Mouse (Mus musculus): ENCODE measurements around the gene Cdip1. TPM values are rescaled to one million over a fixed set of nuclear protein-coding genes. Genes with fewer than 3 reads are reported as not detected.
"Not testable (repeated sequence)": the region's sequence is repeated elsewhere in the genome, so short reads cannot be mapped to it uniquely, and the experiment has no call there.

The Cdip1 gene
- 125 TPM in 2 replicates for polyA plus RNA-seq (2014; fragmentation: Nextera tagmentation; extraction: Ambion mirVana)

DNA sequence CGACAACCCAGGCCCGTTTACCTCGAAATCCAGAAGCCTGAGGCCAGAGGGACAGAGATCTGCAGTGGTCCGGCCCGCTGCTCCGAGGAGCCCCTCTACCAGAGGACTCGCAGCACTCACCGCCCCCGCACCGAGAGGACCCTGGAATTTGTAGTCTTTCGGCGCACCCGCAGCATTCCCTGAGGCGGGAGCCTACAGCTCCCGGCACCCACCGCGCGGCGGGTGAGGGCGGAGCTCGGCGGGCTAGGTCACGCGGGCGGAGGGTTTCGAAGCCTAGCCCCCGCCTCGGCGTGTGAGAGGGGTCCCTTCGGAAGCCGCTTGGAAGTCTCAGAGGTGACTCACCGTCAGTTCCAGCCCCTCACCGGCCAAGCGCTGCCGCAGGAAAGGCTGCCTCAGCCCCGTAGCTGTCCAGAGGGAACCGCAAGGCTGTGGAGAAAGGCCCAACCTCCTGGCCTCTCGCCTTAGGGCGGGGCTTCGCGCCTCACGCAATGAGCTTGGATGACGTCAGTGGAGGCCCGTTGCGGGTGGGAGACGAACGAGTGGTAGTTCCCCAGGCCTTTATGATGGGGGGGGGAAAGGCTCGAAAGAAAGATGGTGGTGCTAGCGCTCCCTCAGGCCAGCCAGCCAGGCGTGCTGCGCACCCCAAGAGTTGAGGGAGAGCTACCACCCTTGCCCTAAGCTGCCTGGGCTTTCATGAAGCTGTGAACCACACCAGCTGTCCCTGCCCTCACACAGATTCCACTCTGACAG is at the start of gene Cdip1:
TSS of gene Cdip1 (minus strand) at position 483 of the 750 bp plus-strand sequence.
- Histone ChIP-seq H3K36me3 (ENCODE audit: control insufficient read depth, insufficient read depth, low read length) (no peaks in the 10 kb centered on the region), H3K4me2 (ENCODE audit: low read depth, low read length) (peak within 1 kb of the TSS; percentile 84), H3K27me3 (ENCODE audit: control insufficient read depth, insufficient read depth, low read length) (no peaks in the 10 kb centered on the region), H3K9ac (replicated peaks; ENCODE audit: low read depth, low read length) (peak within 1 kb of the TSS; percentile 69), H3K9me3 (ENCODE audit: control insufficient read depth, low read length) (no peaks in the 10 kb centered on the region), H3K4me1 (ENCODE audit: control insufficient read depth, insufficient read depth, low read length) (peaks cover 19% of the 10 kb centered on the region), H3K4me3 (ENCODE audit: low read depth, low read length) (peak within 1 kb of the TSS; percentile 82), H3K27ac (ENCODE audit: low read depth, low read length) (peak within 1 kb of the TSS; percentile 96)
- ATAC-seq (ENCODE audit: low read depth): peak; percentile 98
- 1% methylated on average over 51 of the region's 51 CpGs for WGBS

DNA sequence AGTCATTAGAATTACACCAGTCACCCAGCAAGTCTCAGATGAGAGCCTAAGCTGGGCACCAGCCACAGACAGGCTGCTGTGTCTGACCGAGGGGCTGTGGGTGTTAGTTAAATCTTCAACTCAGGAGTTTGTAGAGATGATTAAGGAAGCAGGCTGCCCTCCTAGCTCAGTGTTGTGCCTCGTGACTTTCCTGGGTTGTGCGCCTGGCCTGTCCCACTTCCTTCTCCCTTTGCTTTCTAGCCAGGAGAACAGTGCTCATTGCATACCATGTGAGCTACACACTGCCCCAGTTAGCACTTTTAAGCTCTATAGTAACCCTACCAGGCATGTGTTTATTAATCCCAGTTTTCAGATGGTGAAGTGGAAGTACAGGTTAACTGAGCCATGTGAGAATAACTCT is 49.5 kb upstream of the Cdip1 start:
- Histone ChIP-seq H3K27me3 (ENCODE audit: control insufficient read depth, insufficient read depth, low read length) (no peaks in the 10 kb centered on the region), H3K36me3 (ENCODE audit: control insufficient read depth, insufficient read depth, low read length) (no peaks in the 10 kb centered on the region), H3K4me3 (ENCODE audit: low read depth, low read length) (no peak overlapping the region), H3K27ac (ENCODE audit: low read depth, low read length) (no peak overlapping the region), H3K4me1 (ENCODE audit: control insufficient read depth, insufficient read depth, low read length) (no peaks in the 10 kb centered on the region), H3K9ac (replicated peaks; ENCODE audit: low read depth, low read length) (no peak overlapping the region), H3K4me2 (ENCODE audit: low read depth, low read length) (no peak overlapping the region), H3K9me3 (ENCODE audit: control insufficient read depth, low read length) (no peaks in the 10 kb centered on the region)
- no peak for ATAC-seq (ENCODE audit: low read depth)
- WGBS: 78% methylated on average over 3 of the region's 3 CpGs

DNA sequence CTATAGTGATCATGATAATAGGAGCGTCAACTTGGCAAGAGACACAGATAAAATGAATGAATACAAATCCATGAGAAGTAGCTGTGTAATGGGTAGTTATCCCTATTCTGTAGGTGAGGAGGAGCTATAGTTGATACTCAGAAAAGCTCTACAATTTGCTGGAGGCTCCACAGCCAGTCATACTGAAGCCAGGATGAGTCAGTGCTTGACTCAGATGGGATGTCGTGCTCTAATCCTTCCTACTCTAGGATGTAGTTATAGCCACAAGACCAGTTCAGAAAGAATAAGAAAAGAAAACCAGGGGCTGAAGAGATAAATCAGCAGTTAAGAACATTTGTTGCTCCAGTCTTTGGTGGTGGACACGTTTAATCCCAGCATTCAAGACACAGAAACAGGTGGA is 47.5 kb upstream of the Cdip1 start:
- Histone ChIP-seq H3K9ac (replicated peaks; ENCODE audit: low read depth, low read length) (no peak overlapping the region), H3K27me3 (ENCODE audit: control insufficient read depth, insufficient read depth, low read length) (no peaks in the 10 kb centered on the region), H3K4me2 (ENCODE audit: low read depth, low read length) (no peak overlapping the region), H3K4me1 (ENCODE audit: control insufficient read depth, insufficient read depth, low read length) (no peaks in the 10 kb centered on the region), H3K36me3 (ENCODE audit: control insufficient read depth, insufficient read depth, low read length) (no peaks in the 10 kb centered on the region), H3K27ac (ENCODE audit: low read depth, low read length) (no peak overlapping the region), H3K4me3 (ENCODE audit: low read depth, low read length) (no peak overlapping the region), H3K9me3 (ENCODE audit: control insufficient read depth, low read length) (no peaks in the 10 kb centered on the region)
- no peak for ATAC-seq (ENCODE audit: low read depth)
- WGBS: 84% methylated on average over 3 of the region's 3 CpGs

DNA sequence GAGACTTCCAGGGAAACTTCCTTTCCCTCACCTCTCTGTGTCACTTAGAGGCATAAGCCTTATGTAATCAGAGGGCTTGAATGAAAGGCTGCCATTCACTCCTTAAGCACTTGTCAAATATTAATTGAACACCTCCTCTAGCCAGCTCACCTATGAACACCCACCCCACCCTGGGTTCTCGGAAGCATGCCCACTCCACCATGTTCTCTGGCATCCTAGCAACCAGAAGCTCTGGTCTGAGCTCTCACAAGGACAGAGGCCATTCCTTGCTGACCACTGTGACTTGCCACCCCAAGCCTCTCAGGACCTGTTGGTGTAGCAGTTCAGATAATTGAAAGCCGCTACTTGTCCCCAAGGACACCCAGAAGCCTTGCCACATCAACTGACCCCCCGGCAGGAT is 45.1 kb upstream of the Cdip1 start, which contains the start of gene 4930562C15Rik:
TSS of gene 4930562C15Rik (plus strand) at position 226 of the 400 bp plus-strand sequence.
- WGBS: 89% methylated on average over 3 of the region's 3 CpGs
- no peaks in the 10 kb centered on the region for H3K4me1 ChIP-seq (ENCODE audit: control insufficient read depth, insufficient read depth, low read length)
- H3K4me2 ChIP-seq (ENCODE audit: low read depth, low read length): no peak within 1 kb of the TSS
- H3K9ac ChIP-seq (replicated peaks; ENCODE audit: low read depth, low read length): no peak within 1 kb of the TSS
- H3K4me3 ChIP-seq (ENCODE audit: low read depth, low read length): no peak within 1 kb of the TSS
- H3K27me3 ChIP-seq (ENCODE audit: control insufficient read depth, insufficient read depth, low read length): no peaks in the 10 kb centered on the region
- no peak within 1 kb of the TSS for H3K27ac ChIP-seq (ENCODE audit: low read depth, low read length)
- H3K9me3 ChIP-seq (ENCODE audit: control insufficient read depth, low read length): no peaks in the 10 kb centered on the region
- ATAC-seq (ENCODE audit: low read depth): no peak
- no peaks in the 10 kb centered on the region for H3K36me3 ChIP-seq (ENCODE audit: control insufficient read depth, insufficient read depth, low read length)

DNA sequence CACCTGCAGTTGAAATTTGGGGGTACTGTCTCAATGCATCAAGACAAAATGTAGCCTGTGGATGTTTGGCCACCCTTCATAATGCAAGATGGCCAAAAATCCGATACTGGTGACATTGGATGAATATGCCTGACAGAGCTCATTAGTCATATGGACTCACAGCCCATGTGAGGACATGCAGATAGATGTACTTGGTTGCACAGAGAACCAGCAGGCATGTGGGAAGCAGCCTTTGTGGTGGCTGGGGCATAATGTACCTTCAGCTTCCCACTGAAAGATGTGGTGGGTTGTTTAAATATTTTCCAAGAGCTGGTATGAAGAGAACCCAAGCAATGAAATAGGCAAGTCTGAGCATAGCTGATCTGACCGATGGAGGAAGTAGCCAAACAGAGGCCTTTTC is 43.8 kb upstream of the Cdip1 start:
- 87% methylated on average over 2 of the region's 2 CpGs for WGBS
- Histone ChIP-seq H3K4me2 (ENCODE audit: low read depth, low read length) (no peak overlapping the region), H3K27ac (ENCODE audit: low read depth, low read length) (no peak overlapping the region), H3K9me3 (ENCODE audit: control insufficient read depth, low read length) (no peaks in the 10 kb centered on the region), H3K27me3 (ENCODE audit: control insufficient read depth, insufficient read depth, low read length) (no peaks in the 10 kb centered on the region), H3K9ac (replicated peaks; ENCODE audit: low read depth, low read length) (no peak overlapping the region), H3K4me3 (ENCODE audit: low read depth, low read length) (no peak overlapping the region), H3K4me1 (ENCODE audit: control insufficient read depth, insufficient read depth, low read length) (no peaks in the 10 kb centered on the region), H3K36me3 (ENCODE audit: control insufficient read depth, insufficient read depth, low read length) (no peaks in the 10 kb centered on the region)
- no peak for ATAC-seq (ENCODE audit: low read depth)

DNA sequence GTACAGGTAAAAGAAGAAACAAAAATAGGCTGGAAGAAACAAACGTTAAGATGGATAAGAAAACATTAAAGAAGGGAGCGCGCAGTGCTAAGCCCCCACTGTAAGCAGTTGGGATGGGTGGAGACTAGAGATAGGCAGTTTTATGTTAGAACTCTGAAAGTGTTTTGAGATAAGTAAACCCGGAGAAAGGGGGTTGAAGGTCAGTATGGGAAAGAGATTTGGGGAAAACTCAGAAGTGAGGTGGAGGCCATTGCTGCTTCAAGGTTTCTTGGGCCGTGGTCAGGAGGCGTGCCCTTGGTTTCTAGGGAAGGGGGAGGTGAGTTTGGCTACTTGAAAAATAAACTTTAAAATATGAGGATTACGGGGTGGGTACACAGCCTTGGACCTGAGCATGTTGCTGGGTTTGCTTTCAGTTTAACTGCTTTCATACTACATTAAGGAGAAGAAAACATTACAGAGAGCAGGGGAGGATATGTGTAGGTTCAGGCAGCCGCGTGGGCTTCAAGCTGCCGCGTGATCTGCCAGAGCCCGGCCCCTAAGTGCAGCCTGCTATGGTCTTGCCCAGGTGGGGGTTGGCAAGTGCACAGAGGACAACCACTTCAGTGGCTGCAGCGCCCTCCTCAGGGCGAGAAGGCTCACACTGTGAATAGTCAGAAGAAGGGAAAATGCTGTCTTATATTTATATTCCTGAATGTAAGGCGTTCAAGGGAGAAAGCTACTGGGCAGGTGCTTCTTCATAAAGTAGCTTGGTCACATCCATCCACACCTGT is 41.7 kb upstream of the Cdip1 start:
- Histone ChIP-seq H3K4me1 (ENCODE audit: control insufficient read depth, insufficient read depth, low read length) (no peaks in the 10 kb centered on the region), H3K4me3 (ENCODE audit: low read depth, low read length) (no peak overlapping the region), H3K36me3 (ENCODE audit: control insufficient read depth, insufficient read depth, low read length) (no peaks in the 10 kb centered on the region), H3K9me3 (ENCODE audit: control insufficient read depth, low read length) (no peaks in the 10 kb centered on the region), H3K27me3 (ENCODE audit: control insufficient read depth, insufficient read depth, low read length) (no peaks in the 10 kb centered on the region), H3K4me2 (ENCODE audit: low read depth, low read length) (no peak overlapping the region), H3K9ac (replicated peaks; ENCODE audit: low read depth, low read length) (no peak overlapping the region), H3K27ac (ENCODE audit: low read depth, low read length) (no peak overlapping the region)
- no peak for ATAC-seq (ENCODE audit: low read depth)
- WGBS: 74% methylated on average over 15 of the region's 15 CpGs

DNA sequence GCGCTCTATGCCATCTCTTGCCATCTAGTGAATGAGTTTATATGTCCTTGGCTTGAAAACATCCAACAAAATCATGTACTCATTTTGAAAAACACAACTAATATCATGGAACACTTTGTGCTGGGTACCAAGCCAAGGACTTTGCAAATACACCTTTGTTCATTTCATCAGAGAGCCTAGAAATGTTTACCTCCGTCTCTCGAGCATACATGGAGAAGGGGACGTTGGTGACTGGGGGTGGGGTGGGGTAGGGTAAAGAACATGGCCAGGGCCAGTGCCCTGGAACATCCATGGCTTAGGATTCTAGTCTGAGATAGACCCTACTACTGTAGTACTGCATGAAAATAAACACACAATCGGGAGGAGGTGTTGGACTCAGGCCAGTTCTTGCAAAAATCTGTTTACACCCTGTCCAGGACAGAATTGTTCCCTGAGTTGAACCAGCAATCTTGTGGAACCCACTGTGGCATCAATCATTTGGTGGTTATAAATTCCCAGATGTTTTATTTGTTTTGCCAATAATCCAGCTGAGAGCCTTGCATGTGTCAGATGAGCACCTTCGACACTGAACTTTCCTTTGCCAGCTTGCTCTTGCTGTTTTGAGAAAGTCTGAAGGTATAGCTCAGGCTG is 39.3 kb upstream of the Cdip1 start:
- 85% methylated on average over 6 of the region's 6 CpGs for WGBS
- no peak overlapping the region for H3K4me3 ChIP-seq (ENCODE audit: low read depth, low read length)

DNA sequence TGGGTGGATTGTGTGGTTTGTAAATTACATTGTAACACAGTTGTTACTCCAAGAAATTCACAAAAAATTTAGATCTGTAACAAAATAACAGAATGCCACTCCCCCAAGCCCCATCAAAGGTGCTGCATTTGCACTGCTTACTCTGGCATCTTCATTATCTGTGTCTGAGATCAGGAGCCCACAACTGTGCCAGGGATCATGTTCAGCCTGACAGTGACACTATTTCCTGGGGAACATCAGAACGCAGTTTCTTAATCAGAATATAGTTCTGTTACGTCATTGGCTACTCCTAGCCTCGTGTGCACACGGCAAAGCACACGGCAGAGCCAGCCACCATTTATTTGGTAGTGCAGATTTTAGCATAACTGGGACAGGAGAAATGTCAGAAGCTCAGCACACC is 37.5 kb upstream of the Cdip1 start:
- WGBS: 96% methylated on average over 5 of the region's 5 CpGs
- Histone ChIP-seq H3K27ac (ENCODE audit: low read depth, low read length) (no peak overlapping the region), H3K36me3 (ENCODE audit: control insufficient read depth, insufficient read depth, low read length) (no peaks in the 10 kb centered on the region), H3K4me2 (ENCODE audit: low read depth, low read length) (no peak overlapping the region), H3K4me3 (ENCODE audit: low read depth, low read length) (no peak overlapping the region), H3K9ac (replicated peaks; ENCODE audit: low read depth, low read length) (no peak overlapping the region), H3K9me3 (ENCODE audit: control insufficient read depth, low read length) (no peaks in the 10 kb centered on the region), H3K4me1 (ENCODE audit: control insufficient read depth, insufficient read depth, low read length) (no peaks in the 10 kb centered on the region), H3K27me3 (ENCODE audit: control insufficient read depth, insufficient read depth, low read length) (no peaks in the 10 kb centered on the region)
- no peak for ATAC-seq (ENCODE audit: low read depth)

More for the DNA sequence above, 39.3 kb upstream of the Cdip1 start:
- Histone ChIP-seq H3K4me2 (ENCODE audit: low read depth, low read length) (no peak overlapping the region), H3K27me3 (ENCODE audit: control insufficient read depth, insufficient read depth, low read length) (no peaks in the 10 kb centered on the region), H3K36me3 (ENCODE audit: control insufficient read depth, insufficient read depth, low read length) (no peaks in the 10 kb centered on the region), H3K4me1 (ENCODE audit: control insufficient read depth, insufficient read depth, low read length) (no peaks in the 10 kb centered on the region), H3K27ac (ENCODE audit: low read depth, low read length) (no peak overlapping the region), H3K9ac (replicated peaks; ENCODE audit: low read depth, low read length) (no peak overlapping the region), H3K9me3 (ENCODE audit: control insufficient read depth, low read length) (no peaks in the 10 kb centered on the region)
- ATAC-seq (ENCODE audit: low read depth): no peak

DNA sequence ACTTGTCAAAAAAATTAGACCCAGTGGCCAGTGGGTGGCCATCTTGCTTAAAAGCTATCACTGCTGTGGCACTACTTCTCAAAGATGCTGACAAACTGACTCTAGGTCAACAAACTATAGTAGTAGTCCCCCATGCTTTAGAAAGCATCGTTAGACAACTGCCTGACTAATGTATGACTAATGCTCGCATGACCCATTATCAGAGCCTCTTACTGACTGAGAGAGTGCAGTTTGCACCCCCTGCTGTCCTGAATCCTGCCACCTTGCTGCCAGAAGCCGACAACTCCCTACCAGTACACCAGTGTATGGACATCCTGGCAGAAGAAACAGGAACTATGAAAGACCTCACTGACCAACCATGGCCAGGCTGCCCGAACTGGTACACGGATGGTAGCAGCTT is 34.4 kb upstream of the Cdip1 start:
- not testable (repeated sequence) for H3K9me3 ChIP-seq (ENCODE audit: control insufficient read depth, low read length); H3K4me3 ChIP-seq (ENCODE audit: low read depth, low read length); H3K36me3 ChIP-seq (ENCODE audit: control insufficient read depth, insufficient read depth, low read length); H3K4me1 ChIP-seq (ENCODE audit: control insufficient read depth, insufficient read depth, low read length); H3K4me2 ChIP-seq (ENCODE audit: low read depth, low read length); H3K9ac ChIP-seq (replicated peaks; ENCODE audit: low read depth, low read length); H3K27ac ChIP-seq (ENCODE audit: low read depth, low read length); H3K27me3 ChIP-seq (ENCODE audit: control insufficient read depth, insufficient read depth, low read length); ATAC-seq (ENCODE audit: low read depth)
- 80% methylated on average over 5 of the region's 5 CpGs for WGBS
